Mouse (Mus musculus) pancreas, adult 10 weeks (tissue): ENCODE results near the gene Tmem211. TPM values are rescaled to one million over a fixed set of nuclear protein-coding genes. Genes with fewer than 3 reads are reported as not detected.

Source experiments
- polyA plus RNA-seq: library from polyadenylated mRNA; stranded (reverse); fragments of 350-450 nt; fragmentation: Illumina TruSeq; extraction: RNeasy Lipid Tissue Mini Kit (QIAGEN cat#74804); gene quantifications from one replicate; pipeline ENCODE4 v1.2.3, GENCODE M21; 2015; ENCODE audit warnings: low read depth, low replicate concordance; ENCODE audit not compliant: insufficient read depth

The Tmem211 gene
- not detected for polyA plus RNA-seq

DNA sequence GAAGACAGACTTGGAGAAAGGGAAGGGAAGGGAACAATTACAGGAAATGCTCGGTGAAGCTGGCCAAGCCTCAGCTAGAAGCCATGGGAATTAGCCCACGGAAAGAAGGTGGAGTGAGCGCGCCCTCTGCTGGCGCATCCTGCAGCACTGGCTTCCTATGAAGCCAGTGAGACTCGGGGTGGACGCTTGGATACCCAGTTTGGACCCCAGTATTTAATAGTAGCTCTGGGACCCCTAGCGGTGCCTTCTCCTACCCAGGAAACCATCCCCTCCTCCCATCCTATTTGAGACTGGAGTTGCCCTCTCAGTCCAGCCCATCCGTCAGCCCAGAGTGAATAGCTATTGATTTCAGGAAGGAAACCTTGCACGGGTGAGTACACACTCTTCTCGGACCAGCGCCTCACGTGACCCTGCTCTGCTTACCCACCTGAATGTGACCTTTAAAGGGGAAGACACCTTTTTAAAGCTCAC is at the start of gene Tmem211:
Gene Tmem211 (plus strand): TSS at position 278 of the 471 bp plus-strand sequence.

DNA sequence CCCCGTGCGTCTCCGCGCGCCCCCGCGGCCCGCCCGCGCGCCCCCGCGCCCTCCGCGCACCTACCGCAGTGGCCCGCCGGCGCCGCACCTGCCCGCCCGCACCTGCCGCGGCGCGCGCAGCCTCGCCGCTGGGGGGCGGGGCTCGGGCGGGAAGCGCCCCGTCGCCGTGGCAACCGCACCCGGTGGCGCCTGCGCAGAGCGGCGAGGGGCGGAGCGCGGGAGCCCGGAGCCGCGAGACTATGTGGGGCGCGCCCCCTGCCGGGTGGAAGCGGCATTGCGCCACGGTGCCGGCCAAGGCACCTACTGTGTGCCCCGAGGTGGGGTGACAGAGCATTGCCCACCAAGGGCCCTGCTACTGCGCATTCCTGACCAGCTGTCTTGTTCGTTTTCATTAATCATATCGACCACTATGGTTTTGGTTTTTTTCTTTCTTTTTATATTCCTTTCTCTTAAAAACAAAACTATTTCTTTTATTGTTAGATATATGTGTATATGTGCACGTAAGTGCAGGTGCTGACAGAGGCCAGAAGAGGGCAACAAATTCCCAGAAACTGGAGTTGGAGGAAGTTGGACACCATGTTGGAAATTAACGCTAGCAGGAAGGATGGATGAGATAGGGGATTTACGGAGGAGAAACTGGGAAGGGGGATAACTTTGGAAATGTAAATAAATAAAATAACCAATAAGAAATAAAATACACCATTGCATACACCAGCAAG is 5.4 kb upstream of the Tmem211 start, which contains the start of gene 2900026A02Rik:
Gene 2900026A02Rik (minus strand): TSS at position 90 of the 719 bp plus-strand sequence.

Other genes with a start within 250 kb of the Tmem211 start
- 4.8 TPM for gene Grk3, start 211.1 kb upstream of the Tmem211 start, polyA plus RNA-seq
- gene Crybb2, start 156.8 kb upstream of the Tmem211 start, polyA plus RNA-seq, result not detected
- 3.1 TPM for gene Crybb3, start 145.3 kb upstream of the Tmem211 start, polyA plus RNA-seq
- 10.7 TPM for gene 2900026A02Rik, start 5.7 kb upstream of the Tmem211 start, polyA plus RNA-seq
- 6.4 TPM for gene Sgsm1, start 83.9 kb downstream of the Tmem211 start, polyA plus RNA-seq
- not detected for gene Aym1, start 130.4 kb downstream of the Tmem211 start, polyA plus RNA-seq